Mouse (Mus musculus) erythroid progenitor cell, adult 5-6 weeks (primary cell): ENCODE data around the gene Nxpe5. TPM values are rescaled to one million over a fixed set of nuclear protein-coding genes. Genes with fewer than 3 reads are reported as not detected.

ENCODE experiments used
- ATAC-seq: replicated peaks from 2 replicates; pipeline ENCODE4 v1.8.0; 2016; ENCODE audit warnings: moderate number of reproducible peaks, mild to moderate bottlenecking, moderate TSS enrichment, inconsistent platforms; ENCODE audit not compliant: poor library complexity, low FRiP score, severe bottlenecking
- total RNA-seq, 2 experiments: library from RNA; stranded (forward) in 1 of 2; stranded (reverse) in 1 of 2; fragments of 150-400 nt in 1 of 2; fragments of 186-747, 209-891 nt in 1 of 2; gene quantifications; 2 replicates each; pipeline versions ENCODE4 v1.2.3 to v1.2.4; 2015 to 2017; ENCODE audit warnings: low replicate concordance in 2 of 2

Nxpe5 gene
- total RNA-seq, 2 experiments from 2014 or later, result 0.84 TPM; not detected in 1

DNA sequence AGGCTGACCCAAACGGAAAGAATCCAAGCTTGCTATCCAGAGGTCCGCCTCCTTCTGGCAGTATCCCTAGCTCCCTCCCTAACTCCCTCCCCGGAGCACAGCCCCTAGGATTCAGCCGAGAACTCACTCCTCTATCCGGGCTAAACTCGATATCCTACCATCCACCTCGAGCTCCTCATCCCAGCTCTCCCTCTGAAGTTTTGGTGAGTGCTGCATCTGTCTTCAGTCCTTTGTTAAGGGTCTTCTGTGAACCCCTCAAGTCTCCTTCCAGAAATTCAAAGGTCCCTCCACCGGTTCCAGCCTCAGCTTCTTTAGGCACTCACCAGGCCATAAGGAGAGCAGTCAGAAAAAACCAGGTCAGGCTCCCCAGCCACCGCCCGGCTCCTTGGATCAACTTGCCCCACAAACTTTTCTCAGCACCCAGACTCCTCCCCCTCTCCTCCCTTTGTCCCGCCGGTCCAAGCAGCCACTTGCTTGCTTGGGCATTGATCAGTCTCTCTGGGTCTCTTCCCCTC lies 46.8 kb downstream of the Nxpe5 start, which contains the start of gene Gal3st4:
Gene Gal3st4 (minus strand): TSS at position 432 of the 515 bp plus-strand sequence.
- no peak for ATAC-seq

DNA sequence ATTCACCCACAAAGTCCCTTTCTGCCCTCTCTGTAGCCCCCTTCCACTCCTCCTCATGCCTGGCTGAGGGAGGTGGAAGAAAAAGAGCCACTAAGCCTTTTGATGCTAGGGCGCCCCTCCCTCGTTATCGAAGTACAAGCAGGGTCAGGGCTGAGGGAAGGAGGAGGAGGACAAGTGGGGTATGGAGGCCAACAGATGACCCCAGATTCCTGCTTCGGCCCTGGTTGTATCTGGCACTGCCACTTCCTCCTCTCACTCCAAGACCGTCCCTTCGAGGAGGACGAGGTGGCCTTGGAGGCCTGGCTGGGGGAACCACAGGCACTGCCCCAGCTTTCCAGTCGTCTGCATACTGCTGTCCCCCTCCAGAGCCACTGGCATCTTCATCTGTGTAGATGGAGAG lies 48.5 kb downstream of the Nxpe5 start:
- ATAC-seq, result no peak

DNA sequence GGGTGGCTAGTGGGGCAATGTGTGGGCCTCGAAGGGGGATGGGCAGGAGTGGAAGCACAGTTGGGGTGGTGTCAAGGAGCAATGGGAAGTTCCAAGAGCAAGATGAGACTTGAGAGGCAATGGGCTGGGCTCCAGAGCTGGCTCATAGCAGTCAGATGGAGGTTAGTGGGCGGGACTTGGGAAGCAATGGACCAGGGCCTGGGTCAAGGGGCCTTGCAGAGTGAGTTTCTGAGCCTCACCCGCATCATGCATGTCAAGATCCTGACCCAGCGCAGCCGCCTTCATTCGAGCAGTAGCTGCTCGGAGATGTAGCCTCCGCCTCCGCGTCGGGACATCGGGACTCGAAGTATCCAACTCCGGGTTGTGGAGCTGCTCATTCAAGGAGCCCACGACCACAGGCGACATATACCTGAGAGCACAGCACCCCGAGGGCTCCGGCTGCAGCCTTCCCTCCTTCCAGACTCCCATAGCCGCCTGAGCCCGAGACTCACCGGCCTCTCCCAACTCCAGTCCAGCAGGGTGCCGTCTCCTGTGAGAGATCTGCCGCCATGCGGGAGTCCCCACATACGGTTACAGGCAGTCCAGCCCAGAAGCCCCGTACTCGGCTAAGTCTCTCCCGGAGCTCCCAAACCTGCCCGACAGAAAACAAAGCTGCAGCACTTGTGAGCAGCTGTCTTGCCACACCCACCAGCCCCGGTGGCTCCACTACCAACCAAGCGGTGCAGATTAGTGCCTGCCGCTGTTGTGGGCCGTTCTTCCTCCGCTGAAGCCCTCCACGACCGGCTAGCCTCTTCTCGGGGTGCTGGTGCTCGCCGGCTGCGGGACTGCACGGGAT lies 49.7 kb downstream of the Nxpe5 start:
- ATAC-seq, result no peak

DNA sequence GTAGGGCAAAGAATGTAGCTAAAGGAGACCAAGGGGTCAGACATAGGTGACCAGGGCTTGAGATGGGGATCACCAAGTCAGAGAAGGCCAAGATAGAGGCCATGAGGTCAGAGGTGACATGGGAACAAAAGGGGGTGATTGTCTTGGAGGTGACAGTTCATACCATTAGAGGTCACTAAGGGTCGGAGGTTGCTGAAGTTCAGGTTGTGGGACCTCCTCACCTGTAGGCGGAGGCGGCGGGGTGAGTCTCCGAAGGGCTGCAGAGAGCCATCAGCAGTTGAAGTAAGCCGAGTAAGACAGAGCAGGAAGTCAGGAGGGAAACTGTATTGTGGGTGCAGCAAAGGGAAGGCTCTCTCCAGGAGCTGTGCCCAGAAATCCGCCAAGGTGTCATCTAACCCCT lies 52.3 kb downstream of the Nxpe5 start:
- no peak for ATAC-seq

DNA sequence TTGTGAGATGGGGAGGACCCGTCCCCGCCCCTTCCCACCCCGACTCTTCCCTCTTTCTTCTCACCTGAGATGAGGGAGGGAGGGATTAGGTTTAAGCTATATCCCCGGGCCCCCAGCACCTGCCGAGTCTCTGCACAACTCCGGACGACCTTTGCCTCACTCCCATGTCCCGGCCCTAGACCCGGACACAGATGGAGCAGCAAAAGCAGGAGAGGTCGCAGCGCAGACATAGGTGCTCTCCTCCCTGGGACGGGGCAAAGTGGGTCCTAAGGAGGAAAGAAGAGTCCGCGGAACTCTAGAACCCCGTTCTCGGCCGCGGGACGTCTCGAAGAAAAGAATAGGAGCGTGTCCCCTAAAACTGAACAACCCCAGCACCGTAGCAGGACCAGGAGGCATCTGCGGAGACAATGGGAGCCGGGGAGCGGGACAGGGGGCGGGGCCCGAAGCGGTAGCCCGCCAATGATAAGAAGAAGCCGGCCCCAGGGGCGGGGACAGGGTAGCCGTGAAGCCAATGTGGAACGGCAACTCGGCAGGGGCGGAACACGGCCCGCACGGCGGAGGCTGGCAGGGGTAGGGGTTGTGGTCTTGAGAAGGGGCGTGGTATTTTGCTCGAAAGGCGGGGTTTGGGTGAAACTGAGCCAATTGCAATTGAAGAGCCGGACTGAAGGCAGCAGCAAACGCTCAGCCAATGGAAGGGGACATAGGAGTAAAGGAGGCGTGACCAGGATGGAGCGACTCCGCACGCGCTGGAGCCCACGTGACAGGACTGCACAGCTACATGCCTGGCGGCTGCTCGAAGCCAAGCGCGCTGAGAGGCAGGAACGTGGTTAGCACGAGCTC lies 54.1 kb downstream of the Nxpe5 start, which contains the start of the genes Gm43720, Gpc2 and Stag3:
Gene Gm43720 (minus strand): TSS at position 374 of the 840 bp plus-strand sequence.
Gene Gpc2 (minus strand): TSS at position 421 of the 840 bp plus-strand sequence.
Gene Stag3 (plus strand): TSS at position 656 of the 840 bp plus-strand sequence.
- ATAC-seq, result peak; percentile 97

DNA sequence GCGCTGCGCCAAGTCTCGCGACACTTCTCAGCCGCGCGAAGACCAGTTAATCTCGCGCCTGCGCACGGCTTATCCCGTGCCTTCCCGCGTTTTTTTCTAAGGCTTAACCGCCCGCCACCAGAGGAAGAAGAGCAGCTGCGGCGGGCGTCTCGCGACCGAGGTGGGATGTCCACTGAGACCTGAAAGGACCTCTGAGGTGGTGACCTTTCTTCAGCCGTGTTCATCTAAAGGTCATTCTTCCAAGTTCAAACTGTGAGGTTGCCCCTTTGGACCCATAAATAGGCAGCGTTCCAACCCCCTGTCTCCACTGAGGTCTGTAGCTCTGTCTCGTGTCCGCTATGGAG lies 54.7 kb downstream of the Nxpe5 start:
- ATAC-seq, result no peak

DNA sequence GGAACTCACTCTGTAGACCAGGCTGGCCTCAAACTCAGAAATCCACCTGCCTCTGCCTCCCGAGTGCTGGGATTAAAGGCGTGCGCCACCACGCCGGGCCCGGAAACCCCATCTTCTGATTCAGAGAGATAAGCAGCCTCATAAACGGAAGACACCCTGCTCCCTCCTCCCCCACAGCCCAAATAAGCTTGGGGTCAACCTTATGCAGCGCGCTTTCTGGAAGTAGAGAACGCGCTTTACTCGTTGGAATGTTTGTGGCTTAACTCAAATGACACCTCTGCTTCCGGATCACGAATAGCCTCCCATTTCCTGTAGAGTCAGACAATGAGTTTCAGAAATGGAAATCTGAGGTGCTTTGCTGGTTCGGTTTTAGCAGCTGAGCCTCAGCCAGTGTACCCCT lies 55.1 kb downstream of the Nxpe5 start:
- ATAC-seq, result no peak

DNA sequence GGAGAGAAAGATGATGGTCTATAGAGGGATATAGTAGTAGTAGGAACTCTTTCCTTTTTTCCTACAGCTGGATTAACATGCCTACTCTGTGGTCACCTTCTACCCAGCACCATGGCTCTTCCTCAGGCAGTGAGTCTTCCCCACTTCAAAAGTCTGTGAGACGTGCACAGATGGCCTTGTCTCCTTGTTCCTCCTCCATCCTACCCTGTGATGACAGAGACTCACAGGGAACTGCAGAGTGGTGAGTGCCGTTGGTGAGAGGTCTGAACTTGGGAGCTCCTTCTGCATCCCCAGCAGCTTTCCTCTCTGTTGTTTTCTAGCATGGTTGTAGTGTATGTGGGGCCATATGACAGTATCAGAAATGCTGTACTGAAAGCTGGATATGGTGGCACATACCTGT lies 56.1 kb downstream of the Nxpe5 start:
- ATAC-seq, result no peak

DNA sequence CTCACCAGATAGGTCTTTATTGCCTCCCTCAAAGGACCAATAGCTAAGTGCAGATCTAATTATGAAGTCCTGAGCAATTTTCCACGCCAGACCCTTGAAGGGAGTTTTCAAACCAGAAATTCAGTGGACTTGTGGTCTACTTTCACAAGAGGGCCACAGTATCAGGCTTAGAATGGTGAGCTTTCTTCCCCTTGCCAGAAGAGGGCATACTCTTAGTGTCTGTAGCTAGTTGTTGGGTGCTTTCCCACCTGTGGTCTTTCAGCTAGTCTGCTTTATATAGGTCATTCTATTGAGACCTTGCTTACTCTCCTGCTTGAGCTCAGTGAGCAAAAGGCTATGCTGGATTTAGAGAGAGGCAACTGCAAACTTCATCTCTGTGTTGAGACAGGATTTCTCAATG lies 57.8 kb downstream of the Nxpe5 start:
- ATAC-seq, result no peak

DNA sequence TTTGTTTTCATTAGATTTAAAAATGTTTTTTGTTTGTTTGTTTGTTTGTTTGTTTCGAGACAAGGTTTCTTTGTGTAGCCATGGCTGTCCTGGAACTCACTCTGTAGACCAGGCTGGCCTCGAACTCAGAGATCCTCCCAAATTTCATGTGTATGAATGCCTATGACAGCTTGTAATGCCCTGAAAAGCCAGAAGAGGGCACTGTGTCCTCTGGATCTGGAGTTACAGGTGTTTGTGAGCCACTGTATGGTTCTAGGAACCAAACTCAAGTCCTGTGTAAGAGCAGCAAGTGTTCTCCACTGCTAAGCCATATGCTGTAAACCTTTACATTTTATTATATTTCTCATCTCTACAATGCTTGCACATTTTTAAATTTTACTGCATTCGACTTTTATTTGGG lies 62.2 kb downstream of the Nxpe5 start:
- ATAC-seq, result no peak

DNA sequence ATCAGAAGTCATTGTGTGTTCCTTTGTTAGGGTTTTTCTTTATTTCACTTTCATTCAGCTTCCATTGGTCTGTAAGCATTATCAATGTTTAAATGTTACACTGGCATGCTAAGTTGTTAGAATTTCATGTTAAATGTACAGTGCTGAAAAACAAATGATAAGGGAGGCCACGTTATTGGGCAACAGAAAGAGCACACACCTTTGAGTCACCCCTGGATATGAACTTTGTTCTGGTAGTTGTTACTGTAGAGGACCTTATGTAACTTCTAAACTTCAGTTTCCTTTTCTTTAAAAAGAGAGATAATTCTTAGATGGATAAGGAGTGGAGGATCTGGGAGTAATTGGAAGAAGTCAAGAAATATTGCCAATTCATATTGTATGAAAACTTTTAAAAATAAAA lies 65.9 kb downstream of the Nxpe5 start:
- ATAC-seq, result no peak

DNA sequence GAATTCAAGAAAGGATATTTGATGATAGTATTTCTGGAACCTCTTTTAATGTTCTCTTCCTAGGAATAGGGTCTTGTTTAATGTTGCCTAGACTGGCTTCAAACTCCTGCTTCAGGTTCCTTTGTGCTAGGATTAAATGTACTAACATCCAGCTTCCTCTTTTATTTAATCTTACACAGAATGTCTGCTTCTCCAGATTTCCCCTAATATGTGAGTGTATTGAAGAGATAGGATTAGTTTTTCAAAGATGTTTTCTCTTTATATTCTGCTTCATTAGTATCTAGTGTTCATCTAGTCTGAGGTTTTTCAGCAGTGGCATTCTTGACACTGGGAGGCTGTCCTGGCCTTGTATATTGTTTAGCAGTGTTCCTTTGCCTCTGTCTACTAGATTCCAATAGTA lies 68.5 kb downstream of the Nxpe5 start:
- ATAC-seq, result no peak

DNA sequence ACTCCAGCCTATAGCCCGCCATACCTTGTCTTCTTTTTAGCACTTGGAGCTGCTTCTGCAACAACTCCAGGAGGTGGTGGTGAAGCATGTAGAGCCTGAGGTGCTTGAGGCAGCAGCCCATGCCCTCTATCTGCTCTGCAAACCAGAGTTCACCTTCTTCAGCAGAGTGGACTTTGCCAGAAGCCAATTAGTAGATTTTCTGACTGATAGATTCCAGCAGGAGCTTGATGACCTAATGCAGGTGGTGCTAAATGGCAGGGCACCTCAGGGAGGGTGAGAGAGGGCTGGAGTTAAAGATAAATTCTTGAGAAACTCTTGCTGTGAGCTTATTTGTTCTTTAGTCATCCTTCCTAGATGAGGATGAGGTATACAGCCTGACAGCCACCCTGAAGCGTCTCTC lies 73.9 kb downstream of the Nxpe5 start:
- no peak for ATAC-seq

Other genes starting within 250 kb of the Nxpe5 start
- not detected in 2 replicates for gene Azgp1, start 244.4 kb upstream of the Nxpe5 start, total RNA-seq (2015; ENCODE audit: low replicate concordance)
- not detected in 2 replicates for gene Azgp1, start 244.4 kb upstream of the Nxpe5 start, total RNA-seq (2017; ENCODE audit: low replicate concordance)
- gene Smok3a, start 204.6 kb upstream of the Nxpe5 start, total RNA-seq (2015; ENCODE audit: low replicate concordance), result not detected in 2 replicates
- gene Smok3a, start 204.6 kb upstream of the Nxpe5 start, total RNA-seq (2017; ENCODE audit: low replicate concordance), result not detected in 2 replicates
- gene Smok3b, start 204.5 kb upstream of the Nxpe5 start, total RNA-seq (2015; ENCODE audit: low replicate concordance), result not detected in 2 replicates
- not detected in 2 replicates for gene Smok3b, start 204.5 kb upstream of the Nxpe5 start, total RNA-seq (2017; ENCODE audit: low replicate concordance)
- gene Smok3c, start 172.7 kb upstream of the Nxpe5 start, total RNA-seq (2015; ENCODE audit: low replicate concordance), result not detected in 2 replicates
- gene Smok3c, start 172.7 kb upstream of the Nxpe5 start, total RNA-seq (2017; ENCODE audit: low replicate concordance), result not detected in 2 replicates
- gene Zkscan1, start 140.8 kb upstream of the Nxpe5 start, total RNA-seq (2015; ENCODE audit: low replicate concordance), result 12.6 and 20.5 TPM in 2 replicates
- 14.4 and 16.7 TPM in 2 replicates for gene Zkscan1, start 140.8 kb upstream of the Nxpe5 start, total RNA-seq (2017; ENCODE audit: low replicate concordance)
- 14.7 and 16.6 TPM in 2 replicates for gene Zscan21, start 109.0 kb upstream of the Nxpe5 start, total RNA-seq (2015; ENCODE audit: low replicate concordance)
- 5.7 and 12.6 TPM in 2 replicates for gene Zscan21, start 109.0 kb upstream of the Nxpe5 start, total RNA-seq (2017; ENCODE audit: low replicate concordance)
- gene Zfp113, start 70.2 kb upstream of the Nxpe5 start, total RNA-seq (2015; ENCODE audit: low replicate concordance), result 3.4 and 8.6 TPM in 2 replicates
- 2.0 and 4.1 TPM in 2 replicates for gene Zfp113, start 70.2 kb upstream of the Nxpe5 start, total RNA-seq (2017; ENCODE audit: low replicate concordance)
- 34.2 and 54.1 TPM in 2 replicates for gene Cops6, start 64.8 kb upstream of the Nxpe5 start, total RNA-seq (2015; ENCODE audit: low replicate concordance)
- 10.1 and 22.2 TPM in 2 replicates for gene Cops6, start 64.8 kb upstream of the Nxpe5 start, total RNA-seq (2017; ENCODE audit: low replicate concordance)
- 9.6 and 16.2 TPM in 2 replicates for gene Ap4m1, start 53.9 kb upstream of the Nxpe5 start, total RNA-seq (2015; ENCODE audit: low replicate concordance)
- 18.1 and 19.4 TPM in 2 replicates for gene Ap4m1, start 53.9 kb upstream of the Nxpe5 start, total RNA-seq (2017; ENCODE audit: low replicate concordance)
- 218 and 223 TPM in 2 replicates for gene Mcm7, start 53.5 kb upstream of the Nxpe5 start, total RNA-seq (2015; ENCODE audit: low replicate concordance)
- 304 and 424 TPM in 2 replicates for gene Mcm7, start 53.5 kb upstream of the Nxpe5 start, total RNA-seq (2017; ENCODE audit: low replicate concordance)
- gene Taf6, start 38.4 kb upstream of the Nxpe5 start, total RNA-seq (2015; ENCODE audit: low replicate concordance), result 40.4 and 42.3 TPM in 2 replicates
- 21.8 and 30.3 TPM in 2 replicates for gene Taf6, start 38.4 kb upstream of the Nxpe5 start, total RNA-seq (2017; ENCODE audit: low replicate concordance)
- 13.0 and 23.8 TPM in 2 replicates for gene Cnpy4, start 38.4 kb upstream of the Nxpe5 start, total RNA-seq (2015; ENCODE audit: low replicate concordance)
- 23.5 and 29.3 TPM in 2 replicates for gene Cnpy4, start 38.4 kb upstream of the Nxpe5 start, total RNA-seq (2017; ENCODE audit: low replicate concordance)
- gene Mblac1, start 31.6 kb upstream of the Nxpe5 start, total RNA-seq (2015; ENCODE audit: low replicate concordance), result 0.72 TPM in 1 of 2 replicates, not detected in the other
- gene Mblac1, start 31.6 kb upstream of the Nxpe5 start, total RNA-seq (2017; ENCODE audit: low replicate concordance), result 0.53 and 1.4 TPM in 2 replicates
- 22.3 and 26.4 TPM in 2 replicates for gene Lamtor4, start 29.6 kb downstream of the Nxpe5 start, total RNA-seq (2015; ENCODE audit: low replicate concordance)
- gene Lamtor4, start 29.6 kb downstream of the Nxpe5 start, total RNA-seq (2017; ENCODE audit: low replicate concordance), result 4.6 and 5.4 TPM in 2 replicates
- 15.5 and 16.8 TPM in 2 replicates for gene BC037034, start 38.1 kb downstream of the Nxpe5 start, total RNA-seq (2015; ENCODE audit: low replicate concordance)
- 7.6 and 8.9 TPM in 2 replicates for gene BC037034, start 38.1 kb downstream of the Nxpe5 start, total RNA-seq (2017; ENCODE audit: low replicate concordance)
- not detected in 2 replicates for gene Gal3st4, start 46.9 kb downstream of the Nxpe5 start, total RNA-seq (2015; ENCODE audit: low replicate concordance)
- not detected in 2 replicates for gene Gal3st4, start 46.9 kb downstream of the Nxpe5 start, total RNA-seq (2017; ENCODE audit: low replicate concordance)
- gene Gm43720, start 54.1 kb downstream of the Nxpe5 start, total RNA-seq (2015; ENCODE audit: low replicate concordance), result not detected in 2 replicates
- not detected in 2 replicates for gene Gm43720, start 54.1 kb downstream of the Nxpe5 start, total RNA-seq (2017; ENCODE audit: low replicate concordance)
- not detected in 2 replicates for gene Gpc2, start 54.1 kb downstream of the Nxpe5 start, total RNA-seq (2015; ENCODE audit: low replicate concordance)
- gene Gpc2, start 54.1 kb downstream of the Nxpe5 start, total RNA-seq (2017; ENCODE audit: low replicate concordance), result 0.39 TPM in 1 of 2 replicates, not detected in the other
- gene Stag3, start 54.3 kb downstream of the Nxpe5 start, total RNA-seq (2015; ENCODE audit: low replicate concordance), result 52.4 and 92.6 TPM in 2 replicates
- gene Stag3, start 54.3 kb downstream of the Nxpe5 start, total RNA-seq (2017; ENCODE audit: low replicate concordance), result 51.5 and 56.2 TPM in 2 replicates
- not detected in 2 replicates for gene Pvrig, start 116.1 kb downstream of the Nxpe5 start, total RNA-seq (2015; ENCODE audit: low replicate concordance)
- gene Pvrig, start 116.1 kb downstream of the Nxpe5 start, total RNA-seq (2017; ENCODE audit: low replicate concordance), result not detected in 2 replicates
- gene Zfp157, start 215.6 kb downstream of the Nxpe5 start, total RNA-seq (2015; ENCODE audit: low replicate concordance), result 1.7 TPM in 1 of 2 replicates, not detected in the other
- 1.7 and 3.3 TPM in 2 replicates for gene Zfp157, start 215.6 kb downstream of the Nxpe5 start, total RNA-seq (2017; ENCODE audit: low replicate concordance)